Mouse (Mus musculus) ES-E14 (cell line): ENCODE measurements around the gene Cldn20.

ENCODE experiments used
- CHD2 ChIP-seq: IDR thresholded peaks from 2 replicates; pipeline ENCODE4 v1.6.1; 2014; ENCODE audit warnings: mild to moderate bottlenecking, low read depth, low read length, inconsistent platforms
- HCFC1 ChIP-seq: IDR thresholded peaks from 2 replicates; pipeline ENCODE4 v1.6.1; 2012; ENCODE audit warnings: low read length, inconsistent platforms, borderline replicate concordance; ENCODE audit not compliant: insufficient read depth
- ZNF384 ChIP-seq: IDR thresholded peaks from 2 replicates; pipeline ENCODE4 v1.6.1; 2012; ENCODE audit warnings: low read depth, low read length, inconsistent platforms

DNA sequence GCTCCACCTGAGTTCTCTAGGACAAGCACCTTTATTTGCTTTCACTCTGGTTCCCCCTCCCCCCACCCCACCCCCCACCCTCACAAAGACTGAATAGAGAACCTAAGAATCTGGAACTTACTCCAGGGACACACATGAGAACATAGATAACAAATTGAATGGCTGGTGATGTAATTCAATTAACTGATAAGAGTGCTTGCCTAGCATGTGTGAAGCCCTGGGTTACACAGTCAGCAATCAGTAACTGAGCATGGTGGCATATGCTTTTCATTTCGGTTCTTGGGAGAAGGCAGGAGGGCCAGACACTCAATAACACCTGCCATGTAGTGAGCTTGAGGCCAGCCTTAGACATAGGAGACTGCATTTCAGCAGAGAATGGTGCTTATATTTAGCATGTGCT lies 23.9 kb downstream of the Cldn20 start:
- TF ChIP-seq CHD2 (no peak), HCFC1 (no peak), ZNF384 (no peak)
